Mouse (Mus musculus): Measurements from ENCODE around the gene Mgst1.

Mgst1 gene

DNA sequence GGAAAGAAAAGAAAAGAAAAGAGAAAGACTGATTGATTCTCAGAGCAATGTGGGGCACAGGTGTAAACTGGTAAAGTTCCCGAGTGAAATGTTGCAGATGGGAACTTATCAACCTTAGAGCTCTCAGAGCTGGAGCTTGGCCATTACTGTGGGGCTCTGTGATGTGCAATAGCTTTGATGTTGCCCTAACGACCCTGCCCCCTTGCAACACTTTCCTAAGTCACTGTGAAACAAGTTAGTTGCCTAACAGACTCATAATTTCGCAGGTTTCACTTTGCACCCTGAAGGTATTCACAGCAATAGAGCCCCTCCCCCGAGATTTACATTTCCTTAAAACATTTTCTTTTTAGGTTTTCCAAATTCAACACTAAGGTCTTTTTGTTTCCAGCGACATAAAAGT lies at the start of gene Mgst1:
Gene Mgst1, plus strand, starts transcription at position 387 of the 400 bp plus-strand sequence.
- DNase-seq (ENCODE audit: low spot score), result no peak

DNA sequence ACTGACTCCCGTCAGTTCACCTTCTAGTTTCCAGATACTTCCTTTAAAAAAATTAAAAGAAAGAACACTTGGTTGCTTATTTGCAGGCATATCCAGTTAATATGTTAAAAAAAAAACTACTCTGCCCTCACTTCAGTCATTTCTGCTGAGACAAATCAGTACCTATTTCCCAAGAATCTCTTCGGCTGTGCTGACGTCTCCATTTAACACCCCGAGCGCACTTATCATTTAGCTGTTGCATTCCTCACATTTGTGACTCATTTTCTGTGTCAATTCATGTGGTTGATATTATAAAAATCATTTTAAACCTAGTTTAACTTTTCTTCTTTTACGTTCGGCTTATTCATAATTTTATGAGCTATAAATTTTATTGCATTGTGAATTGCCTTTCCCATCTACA lies 47.7 kb upstream of the Mgst1 start:
- no peak for DNase-seq (ENCODE audit: low spot score)

DNA sequence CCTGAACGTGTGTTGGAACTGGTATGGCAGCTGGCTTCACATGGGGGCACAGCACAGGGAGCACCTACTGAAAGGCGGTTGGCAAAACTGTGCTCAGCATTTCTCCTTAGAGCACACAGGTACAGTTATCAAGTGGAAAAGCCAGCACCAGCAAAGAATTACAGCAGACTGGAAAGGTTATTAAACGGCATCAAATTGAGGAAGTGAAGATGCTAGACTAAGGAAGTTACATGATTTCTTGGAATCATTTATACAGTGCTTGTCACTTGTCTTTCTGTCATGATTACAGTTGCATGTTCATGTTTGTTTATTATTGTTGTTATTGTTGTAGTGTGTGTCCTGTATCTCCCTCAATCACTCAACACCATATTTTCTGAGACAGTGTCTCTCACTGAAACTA lies 45.1 kb upstream of the Mgst1 start:
- DNase-seq (ENCODE audit: low spot score), result no peak

DNA sequence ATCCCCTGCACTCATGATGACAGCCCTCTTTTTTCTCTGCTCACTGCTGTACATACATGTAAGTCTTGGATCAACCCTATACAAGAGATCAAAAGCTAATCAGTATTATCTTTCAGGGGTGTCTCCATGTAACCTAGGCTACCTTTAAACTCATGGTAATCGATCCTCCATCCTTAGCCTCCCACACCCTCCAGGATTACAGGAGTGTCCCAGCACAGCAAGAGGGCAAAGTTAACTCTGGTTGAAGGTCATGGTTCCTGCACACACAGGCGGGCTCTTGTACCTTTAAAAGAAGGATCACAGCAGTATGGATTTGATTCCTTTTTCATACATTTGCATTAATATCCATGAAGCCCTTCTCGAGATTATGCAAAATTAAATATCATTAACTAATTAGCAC lies 40.5 kb upstream of the Mgst1 start:
- no peak for DNase-seq (ENCODE audit: low spot score)

DNA sequence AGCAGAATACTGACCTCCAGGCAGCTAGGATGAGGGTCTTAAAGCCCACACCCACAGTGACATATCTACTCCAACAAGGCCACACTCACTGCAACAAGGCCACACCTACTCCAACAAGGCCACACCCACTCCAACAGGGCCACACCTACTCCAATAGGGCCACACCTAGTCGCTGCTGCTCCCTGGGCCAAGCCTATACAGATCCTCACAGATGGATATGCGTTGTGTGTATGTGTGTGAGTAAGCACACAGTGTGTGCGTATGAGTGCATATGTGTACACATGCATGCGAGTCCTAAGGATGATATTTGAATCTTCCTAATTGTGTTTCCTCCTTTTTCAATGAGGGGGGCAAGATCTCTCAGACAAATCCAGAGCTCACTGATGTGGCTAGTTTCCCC lies 38.3 kb upstream of the Mgst1 start:
- DNase-seq (ENCODE audit: low spot score), result no peak

DNA sequence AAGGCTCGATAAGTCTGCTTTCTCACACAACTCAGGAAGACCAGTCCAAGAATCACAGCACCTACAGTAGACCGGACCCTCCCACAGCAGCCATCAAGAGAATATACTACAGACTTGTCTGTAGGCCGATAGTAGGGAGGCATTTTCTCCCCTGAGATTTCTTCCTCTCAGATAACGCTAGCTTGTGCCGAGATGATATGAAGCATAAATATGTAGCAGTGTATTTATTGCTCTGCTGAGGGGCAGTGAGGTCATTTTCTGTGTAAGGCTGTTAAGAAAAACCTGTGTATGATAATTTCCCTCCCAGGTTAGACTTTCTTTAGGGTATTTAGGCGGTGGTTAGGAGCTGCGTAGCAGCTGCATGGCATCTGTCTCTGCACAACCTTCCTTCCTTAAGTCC lies 37.2 kb upstream of the Mgst1 start:
- no peak for DNase-seq (ENCODE audit: low spot score)

DNA sequence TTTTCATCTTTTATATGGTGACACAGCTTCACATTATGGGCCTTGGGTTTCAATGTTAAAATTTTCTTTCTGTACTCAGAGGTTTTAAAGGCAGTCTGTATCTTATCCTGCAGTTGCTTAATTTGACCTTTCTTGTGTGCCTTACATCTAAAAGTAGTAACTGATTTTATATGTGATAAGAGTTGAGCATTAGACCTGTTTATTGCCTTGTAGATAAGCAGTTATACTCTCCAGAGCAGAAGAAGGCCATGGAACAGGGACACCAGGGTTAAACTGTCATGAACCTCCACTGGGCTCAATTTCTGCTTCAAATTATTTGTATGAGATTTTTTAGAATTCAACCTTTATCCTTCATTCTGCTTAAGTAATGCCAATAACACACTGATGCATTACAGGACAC lies 35.6 kb upstream of the Mgst1 start:
- no peak for DNase-seq (ENCODE audit: low spot score)

DNA sequence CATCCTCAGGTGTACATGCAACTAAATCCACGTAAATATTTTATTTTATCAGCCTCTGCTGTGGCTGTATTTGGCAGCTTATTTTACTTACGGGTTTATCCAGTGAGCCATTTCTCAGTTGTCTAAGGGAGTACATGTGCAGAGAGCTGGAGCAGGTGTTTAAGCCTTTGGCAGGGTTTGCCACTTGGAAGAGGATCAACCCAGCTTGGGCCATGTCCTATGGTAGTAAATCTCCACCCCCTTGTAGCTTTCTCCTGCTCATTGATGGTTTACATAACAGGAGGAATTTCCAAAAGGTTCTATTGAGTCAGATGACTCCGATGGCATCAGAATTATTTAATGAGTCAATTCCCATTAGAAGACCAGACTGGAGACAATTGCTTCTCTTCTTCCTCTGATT lies 22.6 kb upstream of the Mgst1 start:
- no peak for DNase-seq (ENCODE audit: low spot score)

DNA sequence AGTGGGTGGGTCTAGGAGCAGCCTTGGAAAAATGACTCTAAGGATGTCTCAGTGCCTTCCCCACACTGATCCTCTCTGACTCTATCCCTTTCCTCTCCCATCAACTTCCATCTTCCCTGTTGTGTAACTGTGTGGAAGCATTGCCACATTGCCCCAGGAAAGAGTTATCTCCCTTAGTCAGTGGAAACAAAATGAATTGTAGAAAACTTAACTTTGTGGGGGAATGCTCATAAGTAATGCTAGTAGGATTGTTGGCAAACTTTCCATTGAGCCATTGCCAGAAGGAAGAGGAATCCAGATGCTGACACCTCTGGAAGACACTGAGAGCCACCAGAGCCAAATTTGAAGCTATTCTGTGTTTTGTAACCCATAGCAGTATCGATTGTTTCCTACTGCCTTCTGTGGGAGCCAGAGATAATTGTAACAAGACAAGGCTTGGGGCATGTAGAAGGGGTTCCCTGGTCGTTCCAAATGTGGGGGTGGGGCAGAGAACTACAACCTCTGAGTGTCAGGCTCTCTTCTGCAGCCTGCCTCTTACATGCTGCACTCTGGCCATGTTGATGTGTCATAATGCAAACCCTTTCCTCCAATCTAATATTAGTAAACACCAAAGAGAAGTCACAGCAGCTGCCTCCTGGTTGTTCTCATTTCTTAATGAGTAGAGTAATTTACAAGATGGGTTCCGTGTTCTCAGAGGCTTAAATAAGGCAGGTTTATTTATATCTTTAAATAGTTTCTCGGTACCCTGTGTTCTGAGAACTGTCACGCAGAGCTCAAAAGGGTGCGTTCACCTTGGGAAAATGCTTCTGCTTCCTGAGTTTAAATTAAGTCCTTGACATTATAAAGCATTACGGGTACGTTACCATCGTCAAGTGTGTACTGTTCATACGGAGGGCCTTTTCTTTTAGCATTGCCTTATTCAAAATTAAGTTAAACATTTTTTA lies 11.5 kb upstream of the Mgst1 start:
- DNase-seq (ENCODE audit: low spot score), result no peak

DNA sequence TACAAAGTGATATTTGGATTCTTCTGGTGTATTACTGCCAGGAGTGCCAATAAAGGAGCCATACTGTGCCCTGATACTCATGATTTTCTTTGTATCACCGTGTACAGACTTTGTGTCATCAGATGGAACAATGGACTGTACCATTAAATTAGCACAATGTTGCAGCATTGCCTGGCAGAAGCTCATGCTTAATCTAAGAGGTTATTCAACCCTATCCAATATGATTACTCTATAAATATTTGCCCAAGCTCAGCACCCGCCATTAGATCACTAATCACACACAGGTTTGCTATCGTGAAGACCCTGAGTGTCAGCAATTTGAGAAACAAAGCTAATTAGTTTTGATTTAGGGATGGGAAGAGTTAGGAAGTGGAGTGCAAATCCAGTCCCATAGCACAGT lies 9.6 kb upstream of the Mgst1 start:
- no peak for DNase-seq (ENCODE audit: low spot score)

DNA sequence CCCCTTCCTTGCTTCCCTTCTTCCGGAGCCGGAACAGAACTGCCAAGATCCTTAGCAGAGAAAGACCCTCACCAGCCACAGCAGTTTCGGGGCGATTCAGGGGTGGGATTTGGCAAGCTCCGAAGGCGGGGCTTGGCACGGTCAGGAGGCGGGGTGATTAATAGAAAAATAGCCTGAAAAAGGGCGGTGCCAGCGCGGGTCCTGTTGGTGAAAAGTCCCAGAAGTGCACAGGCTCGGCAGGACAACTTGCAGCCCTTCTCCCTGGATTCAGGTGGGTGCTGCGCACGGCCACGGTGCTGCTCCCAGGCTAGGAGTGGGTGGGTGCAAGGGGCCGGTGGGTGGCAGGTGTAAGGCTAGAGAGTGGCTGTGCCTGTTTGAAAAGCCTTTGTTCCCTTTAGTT lies 220 bp downstream of the Mgst1 start:
- no peak for DNase-seq (ENCODE audit: low spot score)

DNA sequence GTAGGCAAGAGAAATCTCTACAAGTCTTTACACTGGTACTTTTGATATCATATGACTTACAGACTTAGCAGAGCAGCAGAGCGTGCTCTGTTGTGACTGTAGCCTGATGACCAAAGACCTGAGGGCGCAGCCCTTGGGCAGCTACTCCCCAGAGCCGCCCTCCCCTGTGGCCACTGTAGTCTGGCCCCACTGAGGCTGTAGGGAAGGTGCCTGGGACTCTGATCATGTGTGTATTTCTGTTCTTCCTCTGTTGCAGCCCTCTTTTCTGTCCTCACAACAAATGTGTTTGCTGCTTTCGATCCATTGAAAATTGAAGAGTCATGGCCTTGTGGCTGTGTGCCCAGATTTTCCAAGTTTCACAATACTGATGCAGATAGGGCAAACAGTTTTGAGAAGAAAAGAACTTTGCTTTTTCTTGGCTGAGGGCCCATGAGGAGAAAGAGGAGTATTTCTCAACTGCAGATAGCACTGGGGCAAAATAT lies 1.0 kb downstream of the Mgst1 start:
- no peak for DNase-seq (ENCODE audit: low spot score)

DNA sequence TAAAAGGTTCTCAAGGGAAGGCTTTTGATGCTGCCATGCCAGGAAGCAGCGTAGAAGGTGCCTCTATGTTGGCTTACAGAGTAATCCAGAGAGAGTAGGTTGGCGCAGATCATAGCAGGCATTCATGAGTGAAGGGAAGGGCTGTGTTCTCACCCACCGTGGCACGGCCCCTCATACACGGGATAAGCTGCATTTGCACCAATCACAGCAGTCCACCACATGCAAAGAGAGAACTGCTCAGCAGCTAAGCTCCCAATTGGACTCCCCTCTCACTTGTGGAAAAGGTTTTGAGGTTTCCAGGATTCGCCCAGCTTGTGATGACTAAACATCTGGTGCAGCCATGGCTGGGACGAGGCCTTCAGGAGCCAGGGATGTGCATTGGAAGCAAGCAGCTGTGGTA lies 2.5 kb downstream of the Mgst1 start:
- DNase-seq (ENCODE audit: low spot score), result no peak

DNA sequence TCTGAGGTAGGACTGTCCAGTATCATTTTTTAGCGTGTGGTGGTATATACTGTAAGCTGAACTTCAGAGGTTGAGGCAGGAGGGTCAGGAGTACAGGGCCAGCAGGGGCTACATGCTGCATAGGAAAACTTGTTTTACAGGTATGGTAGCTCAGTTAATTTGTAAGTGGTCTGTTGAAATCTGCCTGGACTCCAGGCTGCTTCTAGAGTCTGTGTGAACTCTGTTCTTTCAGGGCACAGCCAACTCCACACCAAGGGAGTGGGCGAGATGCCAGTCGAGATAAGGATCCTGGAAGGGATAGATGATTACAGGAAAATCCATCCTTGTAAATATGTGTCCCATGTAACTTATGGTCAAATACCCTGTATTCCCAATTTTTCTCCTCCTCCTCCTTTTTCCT lies 3.3 kb downstream of the Mgst1 start:
- DNase-seq (ENCODE audit: low spot score), result no peak

DNA sequence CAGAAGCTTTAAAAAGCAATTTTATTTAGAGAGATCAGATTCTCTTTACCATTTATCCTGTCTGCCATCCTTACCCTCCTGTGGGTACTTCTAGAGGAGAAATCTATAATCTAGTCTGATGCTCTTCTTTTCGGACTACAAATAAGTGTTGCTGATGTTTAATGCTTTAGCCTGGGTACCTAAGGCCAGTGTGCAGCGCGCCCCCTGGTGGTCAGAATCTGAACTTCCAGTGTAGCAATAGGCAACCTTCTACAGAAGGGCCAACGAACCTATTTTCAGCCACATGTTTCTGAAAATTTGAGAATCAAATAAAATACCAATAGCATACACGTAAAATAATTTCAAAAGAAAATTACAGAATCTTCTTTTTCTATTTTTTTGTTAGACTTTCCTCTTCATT lies 13.0 kb downstream of the Mgst1 start:
- no peak for DNase-seq (ENCODE audit: low spot score)

DNA sequence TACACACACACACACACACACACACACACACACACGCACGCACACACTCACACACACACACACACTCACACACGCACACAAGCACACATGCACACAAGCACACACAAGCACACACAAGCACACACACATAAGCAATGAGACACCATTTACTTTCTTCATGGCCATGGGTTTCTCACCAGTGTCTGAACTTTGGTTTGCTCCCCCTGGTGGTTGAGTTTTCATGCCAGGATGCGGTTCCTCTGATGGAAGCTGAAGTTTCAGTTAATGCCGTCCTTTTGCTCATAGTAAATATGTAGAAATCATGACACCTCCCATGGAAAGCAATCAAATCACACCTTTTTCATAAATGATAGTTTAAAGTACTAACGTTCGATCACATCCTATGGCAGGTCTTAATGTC lies 23.8 kb downstream of the Mgst1 start:
- no peak for DNase-seq (ENCODE audit: low spot score)

DNA sequence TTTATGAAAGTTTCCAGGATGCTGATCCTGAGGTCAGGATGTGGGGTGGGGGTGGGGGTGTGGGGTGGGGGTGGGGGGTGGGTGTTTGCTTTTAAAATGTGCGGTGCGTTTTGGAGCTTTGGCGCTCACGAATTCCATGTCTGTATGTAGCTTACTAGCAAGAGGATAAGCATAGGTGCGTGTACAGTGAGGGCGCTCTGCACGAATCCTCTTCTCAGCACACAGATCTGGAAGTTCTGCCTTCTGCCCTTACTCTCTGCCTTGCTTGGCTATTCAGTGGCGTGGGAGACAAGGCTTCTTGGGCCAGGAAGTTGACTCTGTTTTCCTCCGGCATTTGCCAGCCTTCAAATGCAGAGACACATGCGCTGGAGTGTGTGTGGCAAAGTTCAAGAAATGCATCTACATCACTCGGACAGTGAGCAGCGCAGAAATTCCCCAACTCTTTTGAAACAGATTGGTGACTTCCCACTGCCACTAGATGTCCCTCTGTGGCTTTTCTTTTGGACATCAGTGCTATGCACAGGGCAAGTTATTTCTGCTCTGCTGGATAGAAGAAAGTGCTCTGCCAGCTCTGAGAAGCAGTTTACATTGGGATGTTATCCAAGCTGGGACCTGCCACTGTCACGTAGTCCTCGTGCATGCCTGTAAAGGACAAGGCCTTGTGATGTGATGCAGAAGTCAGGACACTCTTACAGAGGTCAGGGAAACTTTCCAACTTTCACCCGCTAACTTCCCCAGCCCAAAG lies 31.5 kb downstream of the Mgst1 start:
- no peak for DNase-seq (ENCODE audit: low spot score)
